Mouse (Mus musculus): ENCODE measurements around the gene Fyn.

DNA sequence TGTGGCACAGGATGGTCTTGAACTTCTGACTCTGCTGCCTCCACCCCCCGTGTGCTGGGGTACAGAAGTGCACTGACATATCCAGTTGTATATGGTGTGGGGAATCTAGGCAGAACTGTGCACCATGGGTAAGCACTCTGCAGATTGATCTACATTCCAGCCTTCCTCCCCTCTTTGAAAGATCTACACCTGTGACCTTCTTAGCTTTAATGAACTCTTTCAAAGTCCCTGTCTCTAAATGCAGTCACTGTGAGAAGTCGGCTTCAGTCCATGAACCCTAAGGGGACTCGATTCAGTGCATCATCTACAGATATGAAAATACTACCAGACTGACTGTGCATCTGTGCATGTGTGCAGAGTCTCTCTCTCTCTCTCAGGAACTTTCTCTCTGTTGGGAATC, 99.9 kb downstream of the Fyn start:
- no peak for TF ChIP-seq CTCF (IDR thresholded peaks at IDR 0.05; ENCODE audit: low read depth)
- TF ChIP-seq EP300 (IDR thresholded peaks at IDR 0.05; ENCODE audit: low read depth) = no peak
